Mouse (Mus musculus) liver, adult 2 months (tissue): ENCODE measurements around the gene Spata2.

Experiments
- CTCF ChIP-seq: fragments of 200-500 bp; IDR thresholded peaks from 2 replicates; pipeline ENCODE4 v1.5.1; 2011; ENCODE audit warnings: low read depth, low read length, control low read depth
- POLR2A ChIP-seq: fragments of 200-500 bp; IDR thresholded peaks from 2 replicates; pipeline ENCODE4 v1.6.1; 2011; ENCODE audit warnings: low read length, control low read depth; ENCODE audit not compliant: insufficient read depth; ENCODE audit errors: extremely low read depth

GRCm38 (mm10) chr2:167487994-167488393 lies 4.7 kb downstream of the Spata2 start:
- TF ChIP-seq POLR2A (no peak), CTCF (no peak)
